Mouse (Mus musculus): Measurements from ENCODE around the gene Slc2a8. TPM values are rescaled to one million over a fixed set of nuclear protein-coding genes. Genes with fewer than 3 reads are reported as not detected.

Gene Slc2a8
- 16.6 TPM for polyA plus RNA-seq (2014; fragmentation: Illumina TruSeq; extraction: RNeasy Lipid Tissue Mini Kit (QIAGEN cat#74804); ENCODE audit: low read depth, low replicate concordance)

DNA sequence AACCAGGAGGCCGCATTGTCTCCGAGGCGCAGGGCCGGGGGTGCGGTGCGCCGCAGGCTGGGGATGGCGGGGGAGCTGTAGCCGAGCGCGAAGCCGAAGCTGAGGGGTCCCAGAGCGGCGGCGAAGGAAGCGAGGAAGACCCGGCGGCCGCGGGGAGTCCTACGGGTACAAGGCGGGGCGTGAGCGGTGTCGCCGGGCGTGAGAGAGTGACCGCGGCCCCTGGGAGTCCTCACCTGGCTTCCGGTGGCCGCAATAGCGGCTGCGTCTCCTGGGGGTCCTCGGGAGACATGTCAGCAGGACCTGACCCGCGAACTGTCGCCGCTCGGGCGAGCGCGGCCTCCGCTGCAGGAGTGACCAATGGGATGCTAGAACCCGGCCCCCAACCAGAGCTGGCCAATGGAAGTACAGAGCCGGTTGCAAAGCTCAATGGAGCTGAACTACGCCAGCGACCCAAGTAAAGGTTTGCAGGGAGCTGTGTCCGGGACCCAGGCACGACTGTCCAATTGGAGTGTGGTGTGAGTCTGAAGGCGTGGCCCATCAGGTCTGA, at the start of gene Slc2a8:
Gene Slc2a8, minus strand, starts transcription at position 359 of the 547 bp plus-strand sequence.

DNA sequence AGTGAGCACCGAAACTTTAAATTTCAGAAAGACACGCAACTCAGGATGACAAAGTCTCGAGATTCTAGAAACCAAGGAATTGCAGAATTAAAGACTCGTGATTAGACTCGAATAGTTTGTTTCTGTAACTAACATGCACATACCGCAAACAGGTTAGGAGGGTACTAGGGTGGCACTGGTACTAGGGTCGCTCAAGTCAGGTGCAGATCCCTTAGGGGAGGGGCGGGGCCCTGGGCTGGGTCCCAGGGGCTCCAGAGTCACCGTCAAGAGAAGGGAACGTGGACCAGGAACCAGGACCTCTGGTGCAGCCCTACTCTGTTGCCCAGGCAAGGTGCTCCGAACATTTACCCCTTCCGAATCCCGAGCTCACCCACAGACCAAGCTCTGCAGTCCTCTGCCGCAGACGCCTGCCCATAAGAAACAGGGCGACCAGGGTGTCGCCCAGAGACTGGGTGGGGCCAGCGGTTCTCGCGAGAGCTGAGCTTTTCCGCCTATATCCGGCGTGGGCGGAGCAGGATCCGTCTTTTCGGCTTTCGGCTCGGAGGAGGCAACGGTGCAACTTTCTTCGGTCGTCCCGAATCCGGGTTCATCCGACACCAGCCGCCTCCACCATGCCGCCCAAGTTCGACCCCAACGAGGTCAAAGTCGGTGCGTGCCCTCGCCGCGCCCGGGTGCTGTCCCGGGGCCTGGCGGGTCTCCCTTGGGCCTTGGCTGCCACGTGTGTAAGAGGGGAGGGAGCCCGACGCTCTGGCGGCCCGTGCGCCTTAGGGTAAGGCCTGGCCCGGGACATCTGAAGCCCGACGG, 20.5 kb downstream of the Slc2a8 start, which contains the start of the genes Rpl12 and Lrsam1:
Gene Rpl12, plus strand, starts transcription at position 368 of the 804 bp plus-strand sequence.
Gene Lrsam1, minus strand, starts transcription at position 423 of the 804 bp plus-strand sequence.

Other genes with a start within 250 kb of the Slc2a8 start
- gene 6330409D20Rik, start 241.1 kb downstream of the Slc2a8 start, polyA plus RNA-seq (2014; fragmentation: Illumina TruSeq; extraction: RNeasy Lipid Tissue Mini Kit (QIAGEN cat#74804); ENCODE audit: low read depth, low replicate concordance), result not detected
- 15.4 TPM for gene Tor2a, start 224.8 kb downstream of the Slc2a8 start, polyA plus RNA-seq (2014; fragmentation: Illumina TruSeq; extraction: RNeasy Lipid Tissue Mini Kit (QIAGEN cat#74804); ENCODE audit: low read depth, low replicate concordance)
- gene Ttc16, start 206.4 kb downstream of the Slc2a8 start, polyA plus RNA-seq (2014; fragmentation: Illumina TruSeq; extraction: RNeasy Lipid Tissue Mini Kit (QIAGEN cat#74804); ENCODE audit: low read depth, low replicate concordance), result 0.24 TPM
- 3.7 TPM for gene Ptrh1, start 206.3 kb downstream of the Slc2a8 start, polyA plus RNA-seq (2014; fragmentation: Illumina TruSeq; extraction: RNeasy Lipid Tissue Mini Kit (QIAGEN cat#74804); ENCODE audit: low read depth, low replicate concordance)
- gene Cfap157, start 197.7 kb downstream of the Slc2a8 start, polyA plus RNA-seq (2014; fragmentation: Illumina TruSeq; extraction: RNeasy Lipid Tissue Mini Kit (QIAGEN cat#74804); ENCODE audit: low read depth, low replicate concordance), result not detected
- gene Stxbp1, start 134.8 kb downstream of the Slc2a8 start, polyA plus RNA-seq (2014; fragmentation: Illumina TruSeq; extraction: RNeasy Lipid Tissue Mini Kit (QIAGEN cat#74804); ENCODE audit: low read depth, low replicate concordance), result 10.0 TPM
- 18.2 TPM for gene Fam129b, start 106.0 kb downstream of the Slc2a8 start, polyA plus RNA-seq (2014; fragmentation: Illumina TruSeq; extraction: RNeasy Lipid Tissue Mini Kit (QIAGEN cat#74804); ENCODE audit: low read depth, low replicate concordance)
- 349 TPM for gene Rpl12, start 20.5 kb downstream of the Slc2a8 start, polyA plus RNA-seq (2014; fragmentation: Illumina TruSeq; extraction: RNeasy Lipid Tissue Mini Kit (QIAGEN cat#74804); ENCODE audit: low read depth, low replicate concordance)
- gene Lrsam1, start 20.5 kb downstream of the Slc2a8 start, polyA plus RNA-seq (2014; fragmentation: Illumina TruSeq; extraction: RNeasy Lipid Tissue Mini Kit (QIAGEN cat#74804); ENCODE audit: low read depth, low replicate concordance), result 15.1 TPM
- 1.7 TPM for gene Garnl3, start 149.6 kb upstream of the Slc2a8 start, polyA plus RNA-seq (2014; fragmentation: Illumina TruSeq; extraction: RNeasy Lipid Tissue Mini Kit (QIAGEN cat#74804); ENCODE audit: low read depth, low replicate concordance)
- 66.1 TPM for gene Angptl2, start 234.0 kb upstream of the Slc2a8 start, polyA plus RNA-seq (2014; fragmentation: Illumina TruSeq; extraction: RNeasy Lipid Tissue Mini Kit (QIAGEN cat#74804); ENCODE audit: low read depth, low replicate concordance)